Mouse (Mus musculus) urinary bladder, adult 18-20 months (tissue): ENCODE data around the gene Inpp5d.
A peak's percentile ranks its signal among the peaks of the same experiment; 100 is the strongest.

Experiments
- DNase-seq, 2 experiments: peaks; one replicate each; pipeline ENCODE4 v3.0.0; 2022; ENCODE audit warnings: low spot score in 2 of 2, mixed read lengths in 2 of 2

Inpp5d gene

GRCm38 (mm10) chr1:87620211-87620668, at the start of gene Inpp5d:
Inpp5d (plus strand) TSS chr1:87620312.
- no peak for DNase-seq

GRCm38 (mm10) chr1:87573261-87573660, 46.9 kb upstream of the Inpp5d start:
- peak in 1 of 2 experiments; percentile 7 for DNase-seq

GRCm38 (mm10) chr1:87573800-87574215, 46.3 kb upstream of the Inpp5d start, which contains the start of gene Ngef:
Ngef (minus strand) TSS chr1:87573870.
- peak; percentile 47 to 49 for DNase-seq

- peak in 1 of 2 experiments; percentile 6 for DNase-seq
Measured at GRCm38 (mm10) chr1:87574353-87574752, 45.8 kb upstream of the Inpp5d start.

- DNase-seq, result peak; percentile 45 to 50
Measured at GRCm38 (mm10) chr1:87574785-87575184, 45.3 kb upstream of the Inpp5d start.

GRCm38 (mm10) chr1:87578965-87579364, 41.1 kb upstream of the Inpp5d start:
- DNase-seq, result no peak

GRCm38 (mm10) chr1:87580824-87581223, 39.3 kb upstream of the Inpp5d start:
- DNase-seq, result no peak

- no peak for DNase-seq
Measured at GRCm38 (mm10) chr1:87589162-87589561, 30.9 kb upstream of the Inpp5d start.

GRCm38 (mm10) chr1:87589980-87590379, 30.1 kb upstream of the Inpp5d start:
- DNase-seq, result no peak

- no peak for DNase-seq
Measured at GRCm38 (mm10) chr1:87594261-87594660, 25.9 kb upstream of the Inpp5d start.

- DNase-seq, result no peak
Measured at GRCm38 (mm10) chr1:87594671-87595070, 25.4 kb upstream of the Inpp5d start.

GRCm38 (mm10) chr1:87600533-87600932, 19.6 kb upstream of the Inpp5d start:
- DNase-seq, result no peak

GRCm38 (mm10) chr1:87601801-87602200, 18.3 kb upstream of the Inpp5d start:
- no peak for DNase-seq

GRCm38 (mm10) chr1:87603389-87603788, 16.7 kb upstream of the Inpp5d start:
- DNase-seq, result no peak

- no peak for DNase-seq
Measured at GRCm38 (mm10) chr1:87605296-87605695, 14.8 kb upstream of the Inpp5d start.

- peak in 1 of 2 experiments; percentile 11 for DNase-seq
Measured at GRCm38 (mm10) chr1:87607385-87608091, 12.6 kb upstream of the Inpp5d start.

GRCm38 (mm10) chr1:87608416-87609046, 11.6 kb upstream of the Inpp5d start:
- peak; percentile 30 to 70 for DNase-seq

GRCm38 (mm10) chr1:87614576-87615295, 5.4 kb upstream of the Inpp5d start:
- DNase-seq, result no peak

GRCm38 (mm10) chr1:87620693-87621092, 581 bp downstream of the Inpp5d start:
- DNase-seq, result no peak

GRCm38 (mm10) chr1:87621146-87621857, 1.2 kb downstream of the Inpp5d start:
- no peak for DNase-seq

- no peak for DNase-seq
Measured at GRCm38 (mm10) chr1:87621858-87622279, 1.8 kb downstream of the Inpp5d start.
